Mouse (Mus musculus): ENCODE measurements at regions not wholly inside any gene's neighbourhood (a gene's known extent, or its start where the extent isn't known, plus 50 kb on each side); places are given as distances from the start of the nearest gene placed in this dataset.

- DNase-seq (ENCODE audit: low spot score): no peak
Measured at GRCm38 (mm10) chr10:38147421-38147820, 674.2 kb downstream of the Rfpl4b start.

- DNase-seq (ENCODE audit: low spot score): no peak
Measured at GRCm38 (mm10) chr10:38139196-38139595, 682.4 kb downstream of the Rfpl4b start.

- no peak for DNase-seq (ENCODE audit: low spot score)
Measured at GRCm38 (mm10) chr10:38121911-38122573, 699.5 kb downstream of the Rfpl4b start.

DNA sequence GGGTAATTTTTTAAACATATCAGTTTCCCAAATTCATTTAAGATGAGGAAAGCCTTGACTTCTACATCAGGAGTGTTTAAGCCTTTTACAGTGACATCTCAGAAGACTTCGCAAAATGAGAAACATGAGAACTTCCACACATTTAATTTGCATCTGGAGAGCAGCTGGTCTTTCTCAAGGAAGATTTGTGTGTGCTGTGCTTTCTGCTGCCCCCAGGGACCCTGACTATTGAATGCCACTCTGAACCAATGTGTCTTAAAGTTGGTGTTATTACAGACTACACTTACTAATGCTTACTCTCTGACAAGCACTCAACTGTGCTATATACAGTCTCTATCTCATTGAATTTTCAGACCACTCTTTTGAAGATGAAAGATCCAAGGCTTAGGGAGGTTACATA, 703.0 kb downstream of the Rfpl4b start:
- DNase-seq (ENCODE audit: low spot score): no peak

GRCm38 (mm10) chr10:38116516-38116915, 705.1 kb downstream of the Rfpl4b start:
- no peak for DNase-seq (ENCODE audit: low spot score)

DNA sequence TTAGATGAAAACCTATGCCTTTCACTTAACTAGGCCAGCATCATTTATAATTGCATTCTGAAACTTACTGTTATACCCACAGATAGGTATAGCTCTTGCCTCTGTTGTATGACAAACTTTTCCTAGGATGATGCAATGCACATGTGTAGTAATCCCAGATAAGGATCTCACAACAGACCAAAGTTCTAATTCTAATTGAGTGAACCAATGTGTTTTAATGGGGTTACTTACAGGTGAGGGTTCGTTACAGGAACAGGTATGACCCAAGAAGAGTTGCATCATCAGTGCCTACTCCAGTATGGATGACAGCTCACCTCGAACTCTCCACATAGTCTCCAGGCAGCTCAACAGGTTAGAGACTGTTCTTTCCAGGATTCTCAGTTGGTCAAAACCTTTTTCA, 707.4 kb downstream of the Rfpl4b start:
- DNase-seq (ENCODE audit: low spot score): no peak

- DNase-seq (ENCODE audit: low spot score): no peak
Measured at GRCm38 (mm10) chr10:38108591-38108990, 713.0 kb downstream of the Rfpl4b start.

- no peak for DNase-seq (ENCODE audit: low spot score)
Measured at GRCm38 (mm10) chr10:38103570-38103969, 718.0 kb downstream of the Rfpl4b start.

DNA sequence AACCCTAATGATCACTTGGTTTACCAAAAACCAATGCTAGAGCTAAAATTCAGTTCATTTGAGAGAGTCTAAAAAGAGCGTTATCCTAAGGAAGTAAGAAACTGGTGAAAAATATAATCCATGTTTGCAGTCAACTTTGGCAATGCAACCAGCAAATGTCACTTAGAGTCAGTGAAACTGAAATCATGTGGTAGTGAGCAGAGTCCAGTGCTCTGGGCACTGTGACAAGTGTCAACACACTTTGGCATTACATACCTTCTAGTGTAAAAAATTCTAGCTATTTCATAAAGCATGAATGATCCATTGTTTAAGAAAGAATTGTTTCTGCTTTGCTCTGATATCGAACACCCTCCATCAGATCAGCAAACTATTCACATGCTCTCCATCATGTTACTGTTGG, 743.1 kb downstream of the Rfpl4b start:
- DNase-seq (ENCODE audit: low spot score): no peak

DNA sequence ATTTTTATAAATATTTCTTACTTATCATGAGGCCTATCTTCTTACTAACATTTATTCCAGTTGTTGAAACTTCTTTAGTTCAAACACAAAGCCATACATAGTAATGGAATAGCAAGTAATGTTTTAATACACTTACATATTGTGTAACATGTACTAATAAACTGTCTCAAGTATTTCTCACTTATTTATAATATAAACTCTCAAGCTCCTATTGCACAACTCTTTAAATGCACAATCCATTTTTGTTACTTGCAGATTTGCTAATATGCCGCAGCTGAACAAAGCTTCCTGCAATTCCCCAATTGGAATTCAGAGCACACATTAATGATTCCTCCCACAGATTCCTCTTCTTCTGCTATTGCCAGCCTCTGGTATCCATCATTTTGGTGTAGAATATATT, 749.2 kb downstream of the Rfpl4b start:
- no peak for DNase-seq (ENCODE audit: low spot score)

DNA sequence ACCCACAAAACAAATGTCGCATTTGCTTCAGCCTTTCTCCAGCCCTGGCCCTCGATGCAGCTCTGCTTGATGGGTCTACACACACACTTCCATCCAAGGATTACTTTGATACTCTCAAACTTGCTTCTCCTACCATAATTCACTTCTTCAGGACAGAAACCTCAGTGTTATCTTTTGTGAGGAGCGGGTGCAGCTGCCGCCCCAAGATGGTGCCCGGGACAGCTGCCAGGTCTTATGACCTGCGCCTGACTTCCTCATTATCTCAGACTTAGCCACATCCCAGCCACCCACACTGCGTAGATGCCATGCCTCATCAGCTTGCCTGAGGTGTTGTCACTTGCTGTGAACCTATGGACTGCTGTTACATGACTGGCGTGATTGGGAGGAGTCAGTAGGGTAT, 762.5 kb downstream of the Rfpl4b start:
- DNase-seq (ENCODE audit: low spot score): no peak

DNA sequence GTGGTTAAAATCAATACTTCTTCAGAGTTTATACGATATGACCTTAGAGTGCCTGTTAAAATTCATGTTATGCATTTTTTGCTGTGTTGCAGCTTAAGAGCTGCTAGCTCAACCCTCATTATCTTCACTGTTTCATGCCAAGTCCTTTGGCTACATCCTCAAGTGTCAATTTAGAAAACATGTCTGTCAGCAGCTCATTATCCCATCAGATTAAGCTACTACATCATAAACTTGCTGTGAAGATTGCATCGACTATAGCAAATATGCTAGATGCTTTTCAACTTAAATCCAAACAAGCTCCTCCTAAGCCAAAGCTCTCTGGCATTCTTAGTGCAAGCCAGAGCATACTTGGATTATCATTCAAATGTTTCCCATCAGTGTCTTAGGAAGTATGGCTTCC, 811.1 kb downstream of the Rfpl4b start:
- no peak for DNase-seq (ENCODE audit: low spot score)

DNA sequence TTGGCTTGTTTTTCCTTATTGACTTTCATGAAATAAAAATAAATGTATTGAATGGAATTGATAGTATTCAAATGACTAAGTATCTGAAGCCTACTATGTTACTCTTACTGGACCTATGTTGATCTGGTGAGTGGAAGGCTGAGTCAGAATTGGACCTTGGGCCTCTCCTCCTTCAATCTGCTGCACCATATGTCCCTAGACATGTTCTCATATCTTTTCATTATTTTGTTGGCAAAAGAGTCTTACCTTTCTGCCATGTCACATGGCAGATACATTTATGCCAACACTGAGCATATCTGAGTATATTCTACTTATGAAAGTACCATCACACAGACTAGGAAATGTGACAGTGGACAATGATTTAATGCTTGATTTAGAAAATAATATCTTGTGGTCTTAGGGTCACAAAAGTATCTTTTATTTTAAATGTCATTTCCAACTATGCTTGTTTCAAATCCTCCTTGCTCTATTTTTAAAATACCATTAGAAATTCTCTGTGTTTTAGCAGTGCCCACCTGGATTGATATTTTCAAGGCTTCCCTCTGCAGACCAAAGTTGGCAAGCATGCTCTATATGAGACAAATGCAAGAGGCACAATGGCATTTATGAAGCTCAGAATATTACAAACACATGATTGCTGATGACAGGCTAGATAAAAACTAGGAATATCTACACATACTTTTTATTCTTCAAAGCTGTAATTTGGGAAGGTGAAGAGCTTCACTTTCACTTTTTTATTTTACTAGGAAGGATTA, 825.7 kb downstream of the Rfpl4b start:
- DNase-seq (ENCODE audit: low spot score): no peak

- no peak for DNase-seq (ENCODE audit: low spot score)
Measured at GRCm38 (mm10) chr10:37988297-37989263, 833.0 kb downstream of the Rfpl4b start.

DNA sequence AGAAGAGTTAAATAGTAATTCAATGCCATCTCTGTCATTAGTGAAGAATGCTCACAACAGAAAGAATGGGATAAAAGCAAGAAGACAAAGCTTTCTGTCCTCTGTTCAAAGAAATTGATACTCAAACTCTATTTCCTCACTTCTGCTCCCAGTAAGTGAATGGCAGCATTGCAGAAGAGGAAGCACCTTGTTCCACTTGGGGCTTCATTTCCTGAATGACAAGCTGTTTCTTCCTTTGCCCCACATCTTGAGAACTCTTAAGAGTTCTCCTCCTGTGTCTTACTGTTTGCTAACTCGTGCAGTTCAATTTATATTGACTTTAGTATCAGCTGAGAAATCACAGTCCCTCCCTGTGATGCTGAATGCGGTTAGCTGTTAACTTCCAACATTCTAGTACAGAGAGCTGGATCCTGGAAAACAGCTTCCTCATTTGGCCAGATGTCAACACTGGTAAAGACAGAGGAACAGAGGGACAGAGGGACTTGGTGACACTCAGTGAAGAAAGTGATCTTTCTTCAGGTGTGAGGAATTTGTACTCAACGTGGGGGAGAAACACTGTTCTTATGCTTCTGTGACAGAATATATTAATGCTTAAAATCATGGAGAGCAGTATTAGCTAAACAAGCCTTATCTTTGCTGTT, 840.3 kb upstream of the Marcks start:
- no peak for DNase-seq (ENCODE audit: low spot score)

GRCm38 (mm10) chr10:37960051-37960450, 821.3 kb upstream of the Marcks start:
- DNase-seq (ENCODE audit: low spot score): no peak

GRCm38 (mm10) chr10:37914780-37915179, 776.1 kb upstream of the Marcks start:
- no peak for DNase-seq (ENCODE audit: low spot score)

DNA sequence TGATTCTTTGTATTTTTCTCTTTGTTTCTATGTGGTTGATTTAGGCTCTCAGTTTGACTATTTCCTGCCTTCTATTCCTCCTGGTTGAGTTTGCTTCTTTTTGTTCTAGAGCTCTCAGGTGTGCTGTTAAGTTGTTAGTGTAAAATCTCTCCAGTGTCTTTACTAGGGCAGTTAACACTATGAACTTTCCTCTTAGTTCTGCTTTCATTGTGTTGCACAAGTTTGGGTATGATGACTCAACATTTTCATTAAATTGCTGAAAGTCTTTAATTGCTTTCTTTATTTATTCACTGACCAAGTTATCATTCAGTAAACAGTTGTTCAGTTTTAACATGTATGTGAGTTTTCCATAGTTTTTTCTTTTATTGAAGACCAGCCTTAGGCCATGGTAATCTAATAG, 772.9 kb upstream of the Marcks start:
- no peak for DNase-seq (ENCODE audit: low spot score)

GRCm38 (mm10) chr10:37908276-37908675, 769.6 kb upstream of the Marcks start:
- DNase-seq (ENCODE audit: low spot score): no peak

- no peak for DNase-seq (ENCODE audit: low spot score)
Measured at GRCm38 (mm10) chr10:37907731-37908130, 769.0 kb upstream of the Marcks start.

GRCm38 (mm10) chr10:37887961-37888360, 749.2 kb upstream of the Marcks start:
- DNase-seq (ENCODE audit: low spot score): no peak

- DNase-seq (ENCODE audit: low spot score): no peak
Measured at GRCm38 (mm10) chr10:37880841-37881240, 742.1 kb upstream of the Marcks start.
